Mouse (Mus musculus) MEL (cell line): ENCODE results near the gene Tbk1. TPM values are rescaled to one million over a fixed set of nuclear protein-coding genes. Genes with fewer than 3 reads are reported as not detected.

Experiments used
- DNase-seq: peaks from one replicate; pipeline ENCODE4 v3.0.0; 2011; ENCODE audit warnings: low read depth, low spot score
- H3K27ac ChIP-seq: 2 replicates; pipeline ENCODE4 v1.5.1; 2012; ENCODE audit warnings: low read depth, mild to moderate bottlenecking, control low read depth, low read length, moderate library complexity; ENCODE audit not compliant: control insufficient read depth
- H3K27me3 ChIP-seq, 2 experiments: fragments of 150-350 bp in 1 of 2; sonication (generic) in 1 of 2; 2 replicates each; pipeline ENCODE4 v1.6.1; 2012; ENCODE audit warnings: low read length in 2 of 2, mild to moderate bottlenecking in 2 of 2, improper control_type of control experiment in 1 of 2, moderate library complexity in 1 of 2; ENCODE audit not compliant: insufficient read depth in 2 of 2, control insufficient read depth in 1 of 2
- H3K36me3 ChIP-seq, 2 experiments: 2 replicates each; pipeline ENCODE4 v1.6.1; 2012 to 2014; ENCODE audit warnings: low read length in 2 of 2, improper control_type of control experiment in 1 of 2, inconsistent platforms in 1 of 2, mild to moderate bottlenecking in 1 of 2; ENCODE audit not compliant: insufficient read depth in 2 of 2, control insufficient read depth in 1 of 2
- H3K4me1 ChIP-seq, 2 experiments: fragments of 150-350 bp in 1 of 2; sonication (generic) in 1 of 2; 2 replicates each; pipeline ENCODE4 v1.6.1; 2012; ENCODE audit warnings: low read length in 2 of 2, improper control_type of control experiment in 1 of 2, mild to moderate bottlenecking in 1 of 2; ENCODE audit not compliant: insufficient read depth in 2 of 2, control insufficient read depth in 1 of 2
- H3K4me3 ChIP-seq, 2 experiments: fragments of 150-350 bp in 1 of 2; sonication (generic) in 1 of 2; 2 replicates each; pipeline ENCODE4 v1.5.1; 2012; ENCODE audit warnings: low read depth in 2 of 2, low read length in 2 of 2, mild to moderate bottlenecking in 2 of 2, moderate library complexity in 2 of 2, control low read depth in 1 of 2, improper control_type of control experiment in 1 of 2; ENCODE audit not compliant: control insufficient read depth in 1 of 2, insufficient read depth in 1 of 2
- H3K79me2 ChIP-seq: 2 replicates; pipeline ENCODE4 v1.6.1; 2012; ENCODE audit warnings: mild to moderate bottlenecking, low read length, moderate library complexity; ENCODE audit not compliant: control insufficient read depth, poor library complexity, insufficient read depth
- H3K9ac ChIP-seq: 2 replicates; pipeline ENCODE4 v1.6.1; 2012; ENCODE audit warnings: low read depth, mild to moderate bottlenecking, control low read depth, low read length, moderate library complexity; ENCODE audit not compliant: control insufficient read depth, poor library complexity, severe bottlenecking
- H3K9me3 ChIP-seq: fragments of 150-350 bp; sonication (generic); replicated peaks from 2 replicates; pipeline ENCODE4 v1.6.1; 2012; ENCODE audit warnings: mild to moderate bottlenecking, low read length, improper control_type of control experiment, moderate library complexity; ENCODE audit not compliant: insufficient read depth
- CHD1 ChIP-seq: IDR thresholded peaks from 2 replicates; pipeline ENCODE4 v1.6.1; 2012; ENCODE audit warnings: low read depth, mild to moderate bottlenecking, inconsistent platforms, low read length, improper control_type of control experiment
- CHD2 ChIP-seq: IDR thresholded peaks from 2 replicates; pipeline ENCODE4 v1.6.1; 2011; ENCODE audit warnings: low read length, improper control_type of control experiment
- ELF1 ChIP-seq: IDR thresholded peaks from 2 replicates; pipeline ENCODE4 v1.6.1; 2014; ENCODE audit warnings: low read depth, mild to moderate bottlenecking, inconsistent platforms, low read length, improper control_type of control experiment, moderate library complexity
- ETS1 ChIP-seq: IDR thresholded peaks from 2 replicates; pipeline ENCODE4 v1.6.1; 2012; ENCODE audit warnings: low read depth, mild to moderate bottlenecking, inconsistent platforms, low read length, improper control_type of control experiment, moderate library complexity
- GABPA ChIP-seq: IDR thresholded peaks from 2 replicates; pipeline ENCODE4 v1.6.1; 2012; ENCODE audit warnings: low read depth, mild to moderate bottlenecking, inconsistent platforms, low read length, improper control_type of control experiment, moderate library complexity
- HCFC1 ChIP-seq: IDR thresholded peaks from 2 replicates; pipeline ENCODE4 v1.6.1; 2012; ENCODE audit warnings: low read depth, mild to moderate bottlenecking, inconsistent platforms, low read length, improper control_type of control experiment, moderate library complexity
- MAFK ChIP-seq: IDR thresholded peaks from 2 replicates; pipeline ENCODE4 v1.6.1; 2011; ENCODE audit warnings: low read depth, mild to moderate bottlenecking, low read length, improper control_type of control experiment, borderline replicate concordance
- MAX ChIP-seq: IDR thresholded peaks from 2 replicates; pipeline ENCODE4 v1.6.1; 2011; ENCODE audit warnings: low read length, improper control_type of control experiment
- MXI1 ChIP-seq: IDR thresholded peaks from 2 replicates; pipeline ENCODE4 v1.6.1; 2011; ENCODE audit warnings: mild to moderate bottlenecking, low read depth, low read length, improper control_type of control experiment
- MYC ChIP-seq: IDR thresholded peaks from 2 replicates; pipeline ENCODE4 v1.6.1; 2011; ENCODE audit warnings: low read depth, mild to moderate bottlenecking, low read length, improper control_type of control experiment, moderate library complexity
- NELFE ChIP-seq: IDR thresholded peaks from 2 replicates; pipeline ENCODE4 v1.6.1; 2011; ENCODE audit warnings: low read depth, low read length, improper control_type of control experiment
- POLR2AphosphoS2 ChIP-seq: IDR thresholded peaks from 2 replicates; pipeline ENCODE4 v1.6.1; 2011; ENCODE audit warnings: low read length, improper control_type of control experiment
- POLR2AphosphoS5 ChIP-seq: IDR thresholded peaks from 2 replicates; pipeline ENCODE4 v1.6.1; 2012; ENCODE audit warnings: low read depth, borderline replicate concordance, mild to moderate bottlenecking, inconsistent platforms, low read length, moderate library complexity, mixed read lengths
- RCOR1 ChIP-seq: IDR thresholded peaks from 2 replicates; pipeline ENCODE4 v1.6.1; 2012; ENCODE audit warnings: low read depth, mild to moderate bottlenecking, inconsistent platforms, low read length, improper control_type of control experiment
- SIN3A ChIP-seq: IDR thresholded peaks from 2 replicates; pipeline ENCODE4 v1.6.1; 2012; ENCODE audit warnings: low read length, improper control_type of control experiment, inconsistent platforms
- TBP ChIP-seq: IDR thresholded peaks from 2 replicates; pipeline ENCODE4 v1.8.0; 2011; ENCODE audit warnings: low read depth, low read length, improper control_type of control experiment
- TCF12 ChIP-seq: IDR thresholded peaks from 2 replicates; pipeline ENCODE4 v1.6.1; 2014; ENCODE audit warnings: low read depth, mild to moderate bottlenecking, inconsistent platforms, low read length, improper control_type of control experiment, moderate library complexity
- UBTF ChIP-seq: IDR thresholded peaks from 2 replicates; pipeline ENCODE4 v1.6.1; 2012; ENCODE audit warnings: low read depth, mild to moderate bottlenecking, inconsistent platforms, low read length, improper control_type of control experiment, moderate library complexity, borderline replicate concordance; ENCODE audit not compliant: insufficient read depth
- ZNF384 ChIP-seq: IDR thresholded peaks from 2 replicates; pipeline ENCODE4 v1.6.1; 2012; ENCODE audit warnings: low read depth, mild to moderate bottlenecking, inconsistent platforms, low read length, improper control_type of control experiment
- polyA plus RNA-seq, 2 experiments: library from polyadenylated mRNA; stranded (reverse) in 1 of 2; unstranded in 1 of 2; fragments of >175 nt in 1 of 2; fragments of >200 nt in 1 of 2; gene quantifications; 2 replicates each; pipeline versions ENCODE4 v1.2.1 to v1.2.4; 2012; ENCODE audit warnings: low replicate concordance in 2 of 2, low read depth in 1 of 2; ENCODE audit not compliant: insufficient read length in 2 of 2, insufficient read depth in 1 of 2, missing spikeins in 1 of 2
- total RNA-seq: library from RNA; depleted of rRNA; stranded (reverse); fragments of 300-350 nt; gene quantifications from 2 replicates; pipeline ENCODE4 v1.2.3, GENCODE M21; 2012

The Tbk1 gene
- total and polyA plus RNA-seq, 3 experiments, result 18.0 to 31.1 TPM; not detected in 1

- TF ChIP-seq TCF12, result peak; percentile 53
- no peak for TF ChIP-seq UBTF
- no peak for TF ChIP-seq CHD2
Measured at GRCm38 (mm10) chr10:121626186-121626882, 39.7 kb upstream of the Tbk1 start, which contains the start of gene Xpot (continued).

- peaks cover 10 to 16% of the 10 kb centered on the region in 2 experiments for H3K36me3 ChIP-seq
- peaks cover 51% of the 10 kb centered on the region for H3K79me2 ChIP-seq
- H3K4me1 ChIP-seq, result peaks cover 0 to 18% of the 10 kb centered on the region in 2 experiments; a peak in 3 of 4 replicates
- peak overlapping the region; percentile 88 to 89 for H3K4me3 ChIP-seq
- H3K9me3 ChIP-seq, result no peaks in the 10 kb centered on the region
- H3K9ac ChIP-seq, result peak overlapping the region; percentile 94
- no peaks in the 10 kb centered on the region for H3K27me3 ChIP-seq
- TF ChIP-seq CHD1 (peak; percentile 67; the same call in 1 of the 2 replicates), MXI1 (peak; percentile 45; the same call in 1 of the 2 replicates), MAX (peak; percentile 64), HCFC1 (peak; percentile 74), TBP (peak; percentile 46; the same call in 1 of the 2 replicates), POLR2AphosphoS5 (no peak), SIN3A (peak; percentile 71), ELF1 (no peak), RCOR1 (no peak), MAFK (no peak), NELFE (no peak)
- TF ChIP-seq, all 39 proteins: peak for 6
- DNase-seq, result peak; percentile 78
- peak overlapping the region; percentile 91 for H3K27ac ChIP-seq
Measured at GRCm38 (mm10) chr10:121625407-121626185, 39.0 kb upstream of the Tbk1 start.

GRCm38 (mm10) chr10:121625006-121625405, 38.4 kb upstream of the Tbk1 start:
- Histone ChIP-seq H3K79me2 (peaks cover 53% of the 10 kb centered on the region), H3K36me3 (peaks cover 12 to 16% of the 10 kb centered on the region in 2 experiments), H3K4me3 (peak overlapping the region; percentile 88 to 89), H3K27ac (peak overlapping the region; percentile 91), H3K9me3 (no peaks in the 10 kb centered on the region), H3K27me3 (no peaks in the 10 kb centered on the region), H3K9ac (peak overlapping the region; percentile 94), H3K4me1 (peaks cover 0 to 18% of the 10 kb centered on the region in 2 experiments; a peak in 3 of 4 replicates)
- TF ChIP-seq ETS1 (peak; percentile 34; the same call in 1 of the 2 replicates), GABPA (no peak), CHD1 (no peak), SIN3A (peak; percentile 76), NELFE (no peak), MXI1 (peak; percentile 89; the same call in 1 of the 2 replicates), ZNF384 (0 out of 2 replicates have a peak, but pooled peaks have one; percentile 23), MYC (peak; percentile 89), POLR2AphosphoS2 (peak; percentile 30; the same call in 1 of the 2 replicates), MAX (peak; percentile 70; the same call in 1 of the 2 replicates)
- DNase-seq, result peak; percentile 41
